Mouse (Mus musculus): ENCODE results near the gene Wnk2.

DNA sequence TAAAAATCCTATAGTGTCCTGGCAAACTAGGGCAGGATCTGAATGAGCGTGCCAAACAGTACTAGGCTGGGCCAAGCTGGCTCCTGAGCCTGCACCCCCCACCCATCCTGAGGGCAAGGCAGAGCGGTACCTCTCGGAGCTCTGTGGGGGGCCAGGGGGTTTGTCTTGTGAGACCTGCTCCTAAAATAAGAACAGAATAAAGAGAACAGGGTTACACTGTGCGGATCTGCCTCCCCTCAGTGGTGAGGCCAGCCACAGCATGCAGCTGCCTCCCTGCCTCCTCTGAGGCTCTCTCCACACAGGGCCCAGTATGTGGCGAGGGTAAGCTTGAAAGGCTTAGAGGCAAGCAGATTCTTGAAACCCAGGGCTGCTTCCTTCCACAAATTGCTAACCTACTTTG, 76.0 kb downstream of the Wnk2 start:
- TF ChIP-seq POLR2A (IDR thresholded peaks at IDR 0.05; ENCODE audit: insufficient read depth, low read depth, low read length) (no peak), CTCF (IDR thresholded peaks at IDR 0.05) (no peak)
